Mouse (Mus musculus) midbrain, embryonic 11.5 days (tissue): ENCODE results near the gene Bmp8b. TPM values are rescaled to one million over a fixed set of nuclear protein-coding genes. Genes with fewer than 3 reads are reported as not detected.

Experiments
- ATAC-seq: fragments of 200-750 bp; cut with Nextera tagmentation; 2 replicates; pipeline ENCODE4 v1.8.0; 2017; ENCODE audit warnings: moderate TSS enrichment, moderate library complexity; ENCODE audit not compliant: low FRiP score
- DNase-seq: peaks from one replicate; pipeline ENCODE4 v3.0.0; 2015; ENCODE audit warnings: low spot score; ENCODE audit errors: missing footprints
- H3K27ac ChIP-seq: fragments of 300-500 bp; sonication (generic); 2 replicates; pipeline ENCODE4 v1.5.1; 2014; ENCODE audit warnings: low read depth, low read length
- H3K27me3 ChIP-seq: fragments of 300-500 bp; sonication (generic); 2 replicates; pipeline ENCODE4 v1.6.1; 2014; ENCODE audit warnings: mild to moderate bottlenecking, low read length, moderate library complexity, mixed read lengths; ENCODE audit not compliant: control insufficient read depth, insufficient read depth
- H3K36me3 ChIP-seq: fragments of 300-500 bp; sonication (generic); 2 replicates; pipeline ENCODE4 v1.6.1; 2014; ENCODE audit warnings: mild to moderate bottlenecking, low read length, moderate library complexity, mixed read lengths; ENCODE audit not compliant: control insufficient read depth, insufficient read depth
- H3K4me1 ChIP-seq: fragments of 300-500 bp; sonication (generic); 2 replicates; pipeline ENCODE4 v1.6.1; 2014; ENCODE audit warnings: low read length; ENCODE audit not compliant: control insufficient read depth, insufficient read depth
- H3K4me2 ChIP-seq: fragments of 300-500 bp; sonication (generic); 2 replicates; pipeline ENCODE4 v1.6.1; 2014; ENCODE audit warnings: mild to moderate bottlenecking, moderate library complexity
- H3K4me3 ChIP-seq: fragments of 300-500 bp; sonication (generic); 2 replicates; pipeline ENCODE4 v1.5.1; 2014; ENCODE audit warnings: low read depth, low read length
- H3K9ac ChIP-seq: fragments of 300-500 bp; sonication (generic); 2 replicates; pipeline ENCODE4 v1.6.1; 2014; ENCODE audit warnings: low read length
- H3K9me3 ChIP-seq: fragments of 300-500 bp; sonication (generic); 2 replicates; pipeline ENCODE4 v1.6.1; 2016; ENCODE audit warnings: low read length; ENCODE audit not compliant: control insufficient read depth
- WGBS: fragments of 180-500 bp; shearing (Covaris S2); extraction: QIAGEN DNeasy Blood & Tissue Kit; methylation state at CpG from one replicate; pipeline ENCODE4 v1.1.7; 2014; 5-methylcytosine and 5-hydroxymethylcytosine counted together
- polyA plus RNA-seq: library from polyadenylated mRNA; unstranded; fragments of >200 nt; fragmentation: Nextera tagmentation; extraction: Ambion mirVana; gene quantifications from 2 replicates; pipeline ENCODE4 v1.2.1, GENCODE M21; 2014

Gene Bmp8b
- polyA plus RNA-seq: 0.15 and 0.30 TPM in 2 replicates

DNA sequence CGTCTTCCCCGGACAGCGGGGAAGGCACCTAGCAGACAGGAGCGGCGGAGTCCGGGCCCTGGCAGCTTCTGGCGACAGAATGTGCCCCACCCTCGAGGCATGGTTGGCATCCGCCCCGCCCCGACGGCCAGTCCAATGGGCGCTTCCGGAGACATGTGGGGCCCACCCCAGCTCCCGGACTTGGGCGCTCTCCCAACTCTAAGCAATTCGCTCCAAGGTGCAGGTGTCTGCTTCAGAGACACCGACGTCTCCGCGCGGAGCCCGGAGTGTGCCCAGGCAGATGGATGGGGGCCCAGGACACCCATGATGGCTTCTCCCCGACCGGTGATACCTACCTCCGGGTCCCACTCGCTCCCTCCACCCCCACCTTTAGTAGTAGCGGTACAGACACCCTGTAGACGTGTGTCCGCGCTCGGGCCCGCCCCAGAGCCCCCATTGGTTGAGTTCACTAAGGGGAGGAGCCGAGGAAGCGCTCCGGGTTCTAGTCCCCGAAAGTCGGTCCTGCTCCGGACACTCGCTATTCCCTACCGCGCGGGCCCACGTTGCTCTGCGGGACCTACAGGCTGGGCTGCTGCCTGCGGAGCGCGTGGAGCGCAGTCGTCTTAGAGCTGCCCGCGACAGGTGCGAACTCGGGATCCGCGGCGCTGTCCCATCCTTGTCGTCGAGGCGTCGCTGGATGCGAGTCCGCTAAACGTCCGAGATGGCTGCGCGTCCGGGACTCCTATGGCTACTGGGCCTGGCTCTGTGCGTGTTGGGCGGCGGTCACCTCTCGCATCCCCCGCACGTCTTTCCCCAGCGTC is at the start of gene Bmp8b:
Gene Bmp8b, plus strand, starts transcription at position 515 of the 800 bp plus-strand sequence.
- H3K9me3 ChIP-seq: no peaks in the 10 kb centered on the region
- peak; percentile 88 for DNase-seq
- H3K4me2 ChIP-seq: peak within 1 kb of the TSS; percentile 38
- H3K9ac ChIP-seq: no peak within 1 kb of the TSS
- peak within 1 kb of the TSS; percentile 19 for H3K4me3 ChIP-seq
- 6% methylated on average over 74 of the region's 75 CpGs for WGBS
- no peaks in the 10 kb centered on the region for H3K4me1 ChIP-seq
- peak; percentile 58; the same call in 1 of the 2 replicates for ATAC-seq
- peaks cover 17% of the 10 kb centered on the region for H3K27me3 ChIP-seq
- H3K27ac ChIP-seq: no peak within 1 kb of the TSS
- H3K36me3 ChIP-seq: no peaks in the 10 kb centered on the region

DNA sequence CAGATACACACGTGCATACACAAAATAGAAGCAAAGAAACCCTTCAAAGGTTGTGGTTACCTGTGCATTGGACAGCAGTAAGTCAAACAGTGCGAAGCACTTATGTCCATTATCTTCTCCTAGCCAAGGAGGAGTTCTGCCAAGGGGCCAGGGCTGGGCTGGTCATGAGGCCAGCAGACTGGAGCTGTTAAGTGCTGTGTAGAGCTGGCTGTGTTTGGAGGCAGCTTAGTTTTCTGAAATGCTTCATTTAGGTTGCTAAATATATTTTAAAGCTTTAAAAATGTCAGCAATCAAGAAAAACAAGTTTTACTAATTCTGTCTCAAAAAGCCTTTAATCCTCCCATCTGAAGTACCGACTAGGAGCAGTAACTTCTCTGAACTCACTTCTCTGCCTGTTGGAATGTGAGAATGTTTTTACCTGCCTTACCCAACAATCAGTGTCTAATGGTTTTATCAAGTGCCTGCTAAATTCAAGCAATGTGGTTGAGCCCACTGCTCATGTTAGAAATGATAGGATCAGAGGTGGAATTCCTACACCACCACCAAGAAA is 48.3 kb upstream of the Bmp8b start:
- ATAC-seq: no peak
- H3K4me3 ChIP-seq: no peak overlapping the region
- 0 out of 2 replicates have a peak, but pooled peaks cover 3% of the 10 kb centered on the region for H3K4me1 ChIP-seq
- no peak overlapping the region for H3K4me2 ChIP-seq
- peaks cover 16% of the 10 kb centered on the region for H3K36me3 ChIP-seq
- no peaks in the 10 kb centered on the region for H3K27me3 ChIP-seq
- no peak overlapping the region for H3K9ac ChIP-seq
- 91% methylated on average over 3 of the region's 3 CpGs for WGBS
- DNase-seq: no peak
- H3K9me3 ChIP-seq: no peaks in the 10 kb centered on the region
- H3K27ac ChIP-seq: no peak overlapping the region

DNA sequence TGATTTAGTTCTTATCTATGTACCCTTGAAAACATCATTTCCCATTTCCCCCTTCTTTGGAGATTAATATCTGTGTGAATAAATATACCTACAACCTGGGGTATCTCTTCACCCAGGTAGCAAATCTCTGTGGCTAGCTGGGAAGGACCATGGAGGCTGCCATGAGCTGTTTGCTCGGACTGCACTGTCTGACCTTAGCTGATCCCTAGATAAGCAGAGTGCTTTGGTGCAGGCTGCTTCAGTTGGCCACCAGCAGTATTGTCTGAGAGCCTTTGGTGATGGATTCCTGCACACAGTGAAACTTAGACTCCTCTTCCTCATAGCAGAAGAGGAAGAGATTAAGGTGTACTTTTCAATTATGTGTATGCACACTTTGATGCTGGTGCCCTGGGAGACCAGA is 47.0 kb upstream of the Bmp8b start:
- DNase-seq: no peak
- no peak for ATAC-seq
- WGBS: 57% methylated on average over 1 of the region's 1 CpGs
- no peak overlapping the region for H3K4me2 ChIP-seq
- no peaks in the 10 kb centered on the region for H3K27me3 ChIP-seq
- H3K9me3 ChIP-seq: no peaks in the 10 kb centered on the region
- H3K4me1 ChIP-seq: 0 out of 2 replicates have a peak, but pooled peaks cover under 1% of the 10 kb centered on the region
- H3K27ac ChIP-seq: no peak overlapping the region
- H3K9ac ChIP-seq: no peak overlapping the region
- peaks cover 16% of the 10 kb centered on the region for H3K36me3 ChIP-seq
- H3K4me3 ChIP-seq: no peak overlapping the region

DNA sequence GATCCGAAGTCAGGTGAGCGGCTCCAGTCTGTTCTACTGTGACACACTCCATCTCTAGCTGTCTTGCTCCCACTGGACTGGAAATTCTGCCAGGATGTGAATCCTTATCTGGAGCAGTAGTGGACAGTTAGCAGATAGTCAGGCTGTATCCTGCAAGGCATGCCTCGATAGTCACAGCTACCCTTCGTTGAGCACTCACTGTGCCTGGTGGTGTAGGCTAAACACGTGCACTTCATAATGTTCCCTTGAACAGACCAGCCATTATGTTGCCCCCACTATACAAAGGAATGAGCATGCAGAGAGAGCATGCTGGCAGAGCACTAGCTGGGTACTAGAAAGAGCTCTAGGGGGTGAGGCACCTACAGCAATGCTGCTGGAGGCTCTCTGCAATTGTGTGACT is 43.2 kb upstream of the Bmp8b start:
- WGBS: 79% methylated on average over 5 of the region's 5 CpGs
- Histone ChIP-seq H3K9me3 (no peaks in the 10 kb centered on the region), H3K4me1 (no peaks in the 10 kb centered on the region), H3K27ac (no peak overlapping the region), H3K27me3 (no peaks in the 10 kb centered on the region), H3K36me3 (no peaks in the 10 kb centered on the region), H3K9ac (no peak overlapping the region), H3K4me3 (no peak overlapping the region), H3K4me2 (no peak overlapping the region)
- DNase-seq (no peak), ATAC-seq (no peak; the same call in 1 of the 2 replicates)

DNA sequence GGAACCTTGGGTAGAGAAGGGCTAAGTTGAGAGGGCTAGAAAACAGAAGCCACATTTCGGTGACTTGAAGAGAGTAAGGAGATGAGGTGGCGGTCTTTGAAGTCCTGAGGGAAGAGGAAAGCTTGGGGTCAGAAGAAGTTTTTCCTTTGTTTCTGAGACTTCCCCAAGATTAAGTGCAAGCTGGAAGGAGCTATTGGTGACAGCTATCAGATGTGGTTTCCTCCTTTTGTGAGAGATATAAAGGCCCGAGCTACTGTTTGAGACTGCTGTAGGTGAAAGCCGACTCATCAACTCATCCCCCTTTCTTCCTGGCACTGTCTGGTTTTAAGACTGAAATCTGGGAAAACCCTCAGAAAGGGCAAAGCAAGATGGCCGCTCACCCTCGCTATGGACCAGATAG is 36.3 kb upstream of the Bmp8b start:
- Histone ChIP-seq H3K4me1 (no peaks in the 10 kb centered on the region), H3K27ac (no peak overlapping the region), H3K9ac (no peak overlapping the region), H3K4me3 (no peak overlapping the region), H3K4me2 (no peak overlapping the region), H3K27me3 (no peaks in the 10 kb centered on the region; the same call in 1 of the 2 replicates), H3K9me3 (no peaks in the 10 kb centered on the region), H3K36me3 (no peaks in the 10 kb centered on the region)
- no peak for ATAC-seq
- WGBS: 89% methylated on average over 6 of the region's 6 CpGs
- DNase-seq: no peak

DNA sequence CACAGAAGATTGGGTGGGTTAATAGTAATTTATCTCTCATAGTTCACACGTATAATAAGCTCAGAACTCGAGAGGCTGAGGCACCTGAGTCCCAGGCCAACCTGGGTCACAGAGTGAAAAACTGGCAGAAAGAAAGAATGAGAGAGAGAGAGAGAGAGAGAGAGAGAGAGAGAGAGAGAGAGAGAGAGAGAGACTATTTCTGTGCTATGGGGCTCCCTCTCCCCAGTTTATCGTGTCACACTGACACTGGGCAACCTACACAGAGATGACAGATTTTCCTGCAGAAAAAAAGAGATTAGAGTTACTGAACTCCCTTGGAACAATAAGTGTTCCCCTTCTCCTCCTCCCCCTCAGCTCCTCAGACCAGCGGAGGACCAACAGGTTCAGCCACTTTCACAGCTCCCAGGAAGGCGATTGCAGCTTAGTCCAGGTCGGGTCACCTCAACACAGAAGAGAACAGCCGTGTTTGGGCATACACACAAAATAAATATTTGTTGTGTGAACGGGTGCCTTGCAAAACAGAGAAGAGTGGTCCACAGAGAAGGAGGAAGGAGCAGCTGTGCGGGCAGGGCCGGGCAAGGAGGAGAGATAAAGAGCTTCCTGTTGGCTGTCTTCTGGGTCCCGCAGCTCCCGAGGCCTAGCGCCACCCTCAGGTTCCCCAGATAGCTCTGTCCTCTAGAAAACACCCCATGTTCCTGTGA is 33.5 kb upstream of the Bmp8b start:
- Histone ChIP-seq H3K4me1 (no peaks in the 10 kb centered on the region), H3K4me3 (no peak overlapping the region; the same call in 1 of the 2 replicates), H3K4me2 (peak overlapping the region; percentile 25; the same call in 1 of the 2 replicates), H3K9me3 (no peaks in the 10 kb centered on the region), H3K27ac (no peak overlapping the region), H3K9ac (peak overlapping the region; percentile 36; the same call in 1 of the 2 replicates), H3K36me3 (no peaks in the 10 kb centered on the region), H3K27me3 (no peaks in the 10 kb centered on the region; the same call in 1 of the 2 replicates)
- DNase-seq: peak; percentile 88
- ATAC-seq: peak; percentile 50
- WGBS: 11% methylated on average over 13 of the region's 13 CpGs

DNA sequence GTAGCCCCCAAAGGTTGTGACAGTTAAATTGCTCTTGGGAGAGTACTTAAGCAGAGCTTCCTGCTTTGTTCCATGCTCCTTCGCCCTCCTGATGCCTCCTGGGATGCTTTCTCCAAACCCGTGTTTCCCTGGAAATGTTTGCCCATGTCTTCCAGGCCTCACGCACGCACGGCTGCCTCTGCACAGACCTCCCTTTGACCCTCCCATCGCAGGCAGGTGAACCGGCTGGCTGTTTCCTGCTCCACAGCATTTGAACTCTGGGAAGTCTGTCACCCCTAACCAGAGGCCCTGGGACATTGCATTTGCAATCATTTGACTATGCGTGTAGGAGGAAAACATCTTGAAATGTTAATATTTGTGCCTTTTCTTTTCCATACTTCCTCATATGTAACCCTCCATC is 28.0 kb upstream of the Bmp8b start:
- DNase-seq: no peak
- WGBS: 56% methylated on average over 8 of the region's 8 CpGs
- peaks cover 3% of the 10 kb centered on the region; the same call in 1 of the 2 replicates for H3K4me1 ChIP-seq
- H3K9me3 ChIP-seq: no peaks in the 10 kb centered on the region; the same call in 1 of the 2 replicates
- no peak overlapping the region for H3K4me2 ChIP-seq
- H3K9ac ChIP-seq: no peak overlapping the region
- no peak overlapping the region for H3K27ac ChIP-seq
- no peak overlapping the region for H3K4me3 ChIP-seq
- no peaks in the 10 kb centered on the region for H3K27me3 ChIP-seq
- no peak for ATAC-seq
- H3K36me3 ChIP-seq: no peaks in the 10 kb centered on the region

DNA sequence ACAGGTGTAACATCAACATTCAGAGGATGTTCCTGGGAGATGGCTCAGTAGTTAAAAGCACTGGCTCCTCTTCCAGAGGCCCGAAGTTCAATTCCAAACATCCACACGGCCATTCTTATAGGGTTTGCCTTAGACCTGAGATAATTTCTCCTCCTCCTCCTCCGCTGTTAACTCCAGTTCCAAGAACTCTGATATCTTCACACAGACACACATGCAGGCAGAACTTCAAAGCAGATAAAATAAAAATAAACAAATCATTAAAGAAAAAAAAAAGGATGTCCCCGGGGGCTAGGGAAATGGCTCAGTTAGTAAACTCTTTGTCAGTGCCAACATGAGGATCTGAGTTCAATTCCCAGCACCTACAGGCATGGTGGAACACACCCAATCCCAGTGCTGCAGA is 26.7 kb upstream of the Bmp8b start:
- 89% methylated on average over 4 of the region's 4 CpGs for WGBS
- Histone ChIP-seq H3K4me1 (peaks cover 4% of the 10 kb centered on the region; the same call in 1 of the 2 replicates), H3K27ac (no peak overlapping the region), H3K9ac (no peak overlapping the region), H3K4me2 (no peak overlapping the region), H3K36me3 (no peaks in the 10 kb centered on the region), H3K27me3 (no peaks in the 10 kb centered on the region), H3K4me3 (no peak overlapping the region), H3K9me3 (no peaks in the 10 kb centered on the region; the same call in 1 of the 2 replicates)
- ATAC-seq (no peak), DNase-seq (no peak)
